Mouse (Mus musculus): ENCODE results near the gene Zw10. TPM values are rescaled to one million over a fixed set of nuclear protein-coding genes. Genes with fewer than 3 reads are reported as not detected.

Gene Zw10
- total RNA-seq, 1 experiment, result 37.1 TPM

DNA sequence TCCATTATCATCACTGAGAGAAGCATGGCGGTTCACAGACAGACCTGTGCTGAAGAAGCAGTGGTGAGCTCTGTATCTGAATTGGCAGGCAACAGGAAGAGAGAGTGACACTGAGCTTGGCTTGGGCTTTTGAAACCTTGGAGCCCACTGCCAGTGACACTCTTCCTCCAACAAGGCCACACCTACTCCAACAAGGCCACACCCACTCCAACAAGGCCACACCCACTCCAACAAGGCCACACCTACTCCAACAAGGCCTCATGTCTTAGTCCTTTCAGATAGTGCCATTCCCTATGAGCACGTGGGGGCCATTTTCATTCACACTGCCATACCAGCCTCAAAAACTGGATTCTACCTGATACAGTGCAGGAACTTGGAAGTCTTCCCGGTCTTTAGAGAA lies 43.5 kb downstream of the Zw10 start:
- TF ChIP-seq CHD2 (IDR thresholded peaks at IDR 0.05; ENCODE audit: low read depth, low read length) (no peak), HCFC1 (IDR thresholded peaks at IDR 0.05; ENCODE audit: borderline replicate concordance, insufficient read depth, low read length) (no peak), ZNF384 (IDR thresholded peaks at IDR 0.05; ENCODE audit: low read depth, low read length) (no peak), MAFK (IDR thresholded peaks at IDR 0.05; ENCODE audit: insufficient read depth, low read depth, low read length) (no peak), ZC3H11A (IDR thresholded peaks at IDR 0.05; ENCODE audit: borderline replicate concordance, low read depth, low read length) (no peak)
- no peaks in the 10 kb centered on the region for H3K9me3 ChIP-seq (ENCODE audit: control insufficient read depth, insufficient read depth, low read depth, low read length)
- H3K36me3 ChIP-seq (ENCODE audit: control insufficient read depth, insufficient read depth, low read length, poor library complexity, severe bottlenecking), result no peaks in the 10 kb centered on the region
- H3K4me1 ChIP-seq (ENCODE audit: control insufficient read depth in 2 of 2, insufficient read depth in 2 of 2, low read length in 2 of 2, poor library complexity in 1 of 2), result peaks cover 0 to 2% of the 10 kb centered on the region in 2 experiments; a peak in 1 of 4 replicates
- no peak for DNase-seq (ENCODE audit: low read depth, low spot score)
- H3K27ac ChIP-seq (ENCODE audit: insufficient read depth, low read depth, low read length, poor library complexity, severe bottlenecking), result no peak overlapping the region
- no peak overlapping the region for H3K9ac ChIP-seq (ENCODE audit: insufficient read depth, low read depth, low read length, poor library complexity, severe bottlenecking)
- H3K4me3 ChIP-seq (ENCODE audit: insufficient read depth in 1 of 2, low read depth in 1 of 2, low read length in 2 of 2, poor library complexity in 1 of 2, severe bottlenecking in 1 of 2), result no peak overlapping the region
- in situ Hi-C loops (cut with MboI; ENCODE audit: low sequenced_read_pairs in 2 of 2, unreplicated experiment in 2 of 2), result no loop called here

DNA sequence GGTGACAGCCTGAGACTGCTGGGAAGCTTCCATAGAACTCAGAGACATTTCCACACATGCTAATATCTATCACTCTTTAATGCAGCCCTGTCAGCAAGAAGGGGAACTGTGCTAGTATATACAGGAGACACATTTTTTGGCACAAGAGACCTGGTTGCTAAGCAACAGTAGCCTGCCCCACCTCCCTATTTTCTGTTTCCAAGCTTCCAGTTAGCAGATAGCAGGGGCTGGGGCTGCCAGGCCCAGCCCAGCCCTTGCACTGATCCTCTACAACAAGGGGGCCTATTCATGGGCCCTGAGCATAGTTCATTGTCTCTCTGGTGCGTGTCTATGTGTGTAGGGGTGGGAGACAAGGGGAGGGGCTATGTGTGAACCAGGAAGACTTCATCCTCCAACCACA lies 46.9 kb downstream of the Zw10 start:
- Histone ChIP-seq H3K27ac (ENCODE audit: insufficient read depth, low read depth, low read length, poor library complexity, severe bottlenecking) (no peak overlapping the region), H3K36me3 (ENCODE audit: control insufficient read depth, insufficient read depth, low read length, poor library complexity, severe bottlenecking) (no peaks in the 10 kb centered on the region), H3K4me1 (ENCODE audit: control insufficient read depth in 2 of 2, insufficient read depth in 2 of 2, low read length in 2 of 2, poor library complexity in 1 of 2) (peaks cover 0 to 2% of the 10 kb centered on the region in 2 experiments; a peak in 1 of 4 replicates), H3K9ac (ENCODE audit: insufficient read depth, low read depth, low read length, poor library complexity, severe bottlenecking) (no peak overlapping the region), H3K4me3 (ENCODE audit: insufficient read depth in 1 of 2, low read depth in 1 of 2, low read length in 2 of 2, poor library complexity in 1 of 2, severe bottlenecking in 1 of 2) (no peak overlapping the region), H3K9me3 (ENCODE audit: control insufficient read depth, insufficient read depth, low read depth, low read length) (no peaks in the 10 kb centered on the region)
- no peak for TF ChIP-seq ZNF384 (IDR thresholded peaks at IDR 0.05; ENCODE audit: low read depth, low read length)
- TF ChIP-seq HCFC1 (IDR thresholded peaks at IDR 0.05; ENCODE audit: borderline replicate concordance, insufficient read depth, low read length), result no peak
- TF ChIP-seq MAFK (IDR thresholded peaks at IDR 0.05; ENCODE audit: insufficient read depth, low read depth, low read length), result no peak
- no peak for TF ChIP-seq ZC3H11A (IDR thresholded peaks at IDR 0.05; ENCODE audit: borderline replicate concordance, low read depth, low read length)
- TF ChIP-seq CHD2 (IDR thresholded peaks at IDR 0.05; ENCODE audit: low read depth, low read length), result no peak
- DNase-seq (ENCODE audit: low read depth, low spot score), result no peak
- in situ Hi-C loops (cut with MboI; ENCODE audit: low sequenced_read_pairs in 2 of 2, unreplicated experiment in 2 of 2), result no loop called here

DNA sequence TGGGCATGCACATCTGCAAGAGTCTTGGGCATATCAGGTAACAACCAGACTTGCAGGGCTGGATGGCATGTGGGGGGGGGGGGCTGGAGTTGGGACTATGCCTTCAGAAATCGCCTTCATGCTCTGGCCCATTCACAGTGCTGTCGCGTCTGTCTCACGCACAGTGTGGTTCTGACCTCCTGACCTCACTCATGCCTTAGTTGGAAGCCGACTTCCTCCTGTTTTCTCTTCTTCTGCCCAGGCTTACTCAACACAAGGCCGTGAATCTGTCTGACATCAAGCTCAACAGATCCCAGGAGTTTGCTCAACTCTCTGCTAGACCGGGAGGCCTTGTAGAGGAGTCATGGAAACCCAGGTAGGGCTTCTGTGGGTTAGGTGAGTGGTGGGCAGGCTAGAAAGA lies 53.7 kb downstream of the Zw10 start:
- peak overlapping the region; percentile 7; the same call in 1 of the 2 replicates for H3K27ac ChIP-seq (ENCODE audit: insufficient read depth, low read depth, low read length, poor library complexity, severe bottlenecking)
- no peak for DNase-seq (ENCODE audit: low read depth, low spot score)
- no peak overlapping the region for H3K9ac ChIP-seq (ENCODE audit: insufficient read depth, low read depth, low read length, poor library complexity, severe bottlenecking)
- peaks cover 9 to 24% of the 10 kb centered on the region in 2 experiments for H3K4me1 ChIP-seq (ENCODE audit: control insufficient read depth in 2 of 2, insufficient read depth in 2 of 2, low read length in 2 of 2, poor library complexity in 1 of 2)
- TF ChIP-seq MAFK (IDR thresholded peaks at IDR 0.05; ENCODE audit: insufficient read depth, low read depth, low read length), result no peak
- TF ChIP-seq ZC3H11A (IDR thresholded peaks at IDR 0.05; ENCODE audit: borderline replicate concordance, low read depth, low read length), result no peak
- no peak for TF ChIP-seq CHD2 (IDR thresholded peaks at IDR 0.05; ENCODE audit: low read depth, low read length)
- TF ChIP-seq ZNF384 (IDR thresholded peaks at IDR 0.05; ENCODE audit: low read depth, low read length), result no peak
- TF ChIP-seq HCFC1 (IDR thresholded peaks at IDR 0.05; ENCODE audit: borderline replicate concordance, insufficient read depth, low read length), result no peak
- no peaks in the 10 kb centered on the region for H3K9me3 ChIP-seq (ENCODE audit: control insufficient read depth, insufficient read depth, low read depth, low read length)
- no peaks in the 10 kb centered on the region for H3K36me3 ChIP-seq (ENCODE audit: control insufficient read depth, insufficient read depth, low read length, poor library complexity, severe bottlenecking)
- no peak overlapping the region for H3K4me3 ChIP-seq (ENCODE audit: insufficient read depth in 1 of 2, low read depth in 1 of 2, low read length in 2 of 2, poor library complexity in 1 of 2, severe bottlenecking in 1 of 2)
- in situ Hi-C loops (cut with MboI; ENCODE audit: low sequenced_read_pairs in 2 of 2, unreplicated experiment in 2 of 2), result no loop called here

DNA sequence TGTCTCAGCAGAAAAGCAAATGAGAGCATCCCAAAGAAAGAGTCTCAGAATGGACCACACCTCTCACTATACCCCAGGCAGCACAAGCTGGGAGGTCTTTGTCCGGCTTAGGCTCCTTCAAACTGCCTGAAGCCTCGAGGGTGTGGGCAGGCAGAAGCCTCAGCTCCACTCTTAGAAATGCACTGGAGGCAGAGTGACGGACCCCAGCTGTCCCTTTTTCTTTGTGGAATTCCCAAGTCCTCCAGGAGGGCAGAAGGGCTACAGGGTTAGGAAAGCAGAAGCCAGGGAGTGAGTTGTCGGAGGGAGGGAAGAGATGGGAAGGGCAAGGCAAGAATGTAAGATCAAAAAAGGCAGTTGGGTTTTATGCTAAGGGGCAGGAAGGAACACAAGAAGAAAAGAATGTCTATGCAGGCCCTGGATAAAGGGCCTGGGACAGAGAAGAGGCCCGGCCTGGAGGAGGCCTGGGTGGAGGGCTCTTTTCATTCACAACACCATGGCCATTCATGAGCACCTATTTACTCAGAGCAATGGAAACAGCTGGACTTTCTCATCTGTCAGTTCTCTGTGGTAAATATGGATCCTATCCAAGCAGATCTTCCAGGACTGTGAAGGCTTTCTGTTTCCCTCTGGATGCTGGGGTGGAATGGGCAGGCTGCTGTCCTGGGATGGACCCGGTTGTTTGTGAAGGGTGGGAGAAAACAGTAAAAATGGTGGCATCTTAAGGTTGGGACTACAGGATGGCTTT lies 55.2 kb downstream of the Zw10 start:
- DNase-seq (ENCODE audit: low read depth, low spot score), result peak; percentile 37
- TF ChIP-seq CHD2 (IDR thresholded peaks at IDR 0.05; ENCODE audit: low read depth, low read length) (no peak), ZC3H11A (IDR thresholded peaks at IDR 0.05; ENCODE audit: borderline replicate concordance, low read depth, low read length) (no peak), ZNF384 (IDR thresholded peaks at IDR 0.05; ENCODE audit: low read depth, low read length) (no peak), MAFK (IDR thresholded peaks at IDR 0.05; ENCODE audit: insufficient read depth, low read depth, low read length) (no peak), HCFC1 (IDR thresholded peaks at IDR 0.05; ENCODE audit: borderline replicate concordance, insufficient read depth, low read length) (no peak)
- in situ Hi-C loops (cut with MboI; ENCODE audit: low sequenced_read_pairs in 2 of 2, unreplicated experiment in 2 of 2), result no loop called here
- Histone ChIP-seq H3K36me3 (ENCODE audit: control insufficient read depth, insufficient read depth, low read length, poor library complexity, severe bottlenecking) (no peaks in the 10 kb centered on the region), H3K4me1 (ENCODE audit: control insufficient read depth in 2 of 2, insufficient read depth in 2 of 2, low read length in 2 of 2, poor library complexity in 1 of 2) (peaks cover 9 to 24% of the 10 kb centered on the region in 2 experiments), H3K9ac (ENCODE audit: insufficient read depth, low read depth, low read length, poor library complexity, severe bottlenecking) (no peak overlapping the region), H3K4me3 (ENCODE audit: insufficient read depth in 1 of 2, low read depth in 1 of 2, low read length in 2 of 2, poor library complexity in 1 of 2, severe bottlenecking in 1 of 2) (0 out of 4 replicates have a peak overlapping the region, but pooled peaks of 1 of the 2 experiments have one; percentile 19), H3K9me3 (ENCODE audit: control insufficient read depth, insufficient read depth, low read depth, low read length) (no peaks in the 10 kb centered on the region), H3K27ac (ENCODE audit: insufficient read depth, low read depth, low read length, poor library complexity, severe bottlenecking) (peak overlapping the region; percentile 29; the same call in 1 of the 2 replicates)

Data from ES-E14 (cell line).